Mouse (Mus musculus) cerebellum, adult 11 months (tissue): Measurements from ENCODE around the gene Atp4a.
"Not testable (repeated sequence)": the region's sequence is repeated elsewhere in the genome, so short reads cannot be mapped to it uniquely, and the experiment has no call there.

ENCODE experiments used
- DNase-seq: peaks from one replicate; pipeline ENCODE4 v3.0.0; 2022

Atp4a gene

GRCm38 (mm10) chr7:30730064-30730722, 18.2 kb downstream of the Atp4a start:
- not testable (repeated sequence) for DNase-seq

- DNase-seq: no peak
These were observed 24.2 kb downstream of the Atp4a start for GRCm38 (mm10) chr7:30736211-30736610.

DNA sequence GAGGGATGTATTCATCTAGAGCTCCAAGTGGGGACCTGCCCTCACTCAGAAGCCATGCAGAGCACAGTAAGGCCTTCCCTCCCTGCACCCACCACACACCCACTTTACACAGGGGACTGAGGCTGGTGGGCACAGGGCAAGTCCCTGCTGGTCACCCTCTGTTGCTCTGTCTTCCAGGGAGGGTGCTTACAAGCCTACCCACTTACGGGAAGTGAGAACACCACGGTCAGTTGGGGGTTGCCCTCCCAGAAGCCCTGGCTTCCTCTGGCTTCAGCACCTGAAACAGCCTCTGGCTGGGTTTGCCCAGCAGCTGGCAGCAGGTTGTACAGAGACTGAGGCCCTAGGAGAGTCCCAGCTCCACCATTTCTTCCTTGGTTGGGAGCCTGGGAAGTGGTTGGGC, 30.6 kb downstream of the Atp4a start:
- DNase-seq: not testable (repeated sequence)

DNA sequence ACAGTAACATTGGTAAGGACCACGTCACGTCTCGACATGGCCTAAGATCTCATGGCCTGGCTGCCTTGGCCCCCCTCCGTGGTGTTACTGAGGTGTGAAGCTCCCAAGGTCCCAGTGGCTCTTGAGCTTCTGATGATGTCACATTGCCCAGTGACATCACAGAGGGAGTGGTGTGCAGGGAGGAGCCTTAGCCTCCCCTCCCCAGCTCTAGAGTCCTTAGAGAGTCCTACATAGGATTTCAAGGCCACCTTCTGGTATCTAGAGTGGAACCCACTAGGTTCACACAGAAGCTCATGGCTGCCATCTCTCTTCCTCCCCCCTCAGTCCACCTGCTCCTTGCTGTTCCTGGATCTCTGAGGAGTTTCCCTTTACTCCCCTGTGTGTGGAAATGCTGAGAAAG, 31.6 kb downstream of the Atp4a start, which contains the start of gene Gapdhs:
Gene Gapdhs, minus strand, starts transcription at position 65 of the 400 bp plus-strand sequence.
- not testable (repeated sequence) for DNase-seq

GRCm38 (mm10) chr7:30744022-30744598, 32.1 kb downstream of the Atp4a start:
- no peak for DNase-seq

GRCm38 (mm10) chr7:30747525-30748204, 35.7 kb downstream of the Atp4a start:
- DNase-seq: no peak

DNA sequence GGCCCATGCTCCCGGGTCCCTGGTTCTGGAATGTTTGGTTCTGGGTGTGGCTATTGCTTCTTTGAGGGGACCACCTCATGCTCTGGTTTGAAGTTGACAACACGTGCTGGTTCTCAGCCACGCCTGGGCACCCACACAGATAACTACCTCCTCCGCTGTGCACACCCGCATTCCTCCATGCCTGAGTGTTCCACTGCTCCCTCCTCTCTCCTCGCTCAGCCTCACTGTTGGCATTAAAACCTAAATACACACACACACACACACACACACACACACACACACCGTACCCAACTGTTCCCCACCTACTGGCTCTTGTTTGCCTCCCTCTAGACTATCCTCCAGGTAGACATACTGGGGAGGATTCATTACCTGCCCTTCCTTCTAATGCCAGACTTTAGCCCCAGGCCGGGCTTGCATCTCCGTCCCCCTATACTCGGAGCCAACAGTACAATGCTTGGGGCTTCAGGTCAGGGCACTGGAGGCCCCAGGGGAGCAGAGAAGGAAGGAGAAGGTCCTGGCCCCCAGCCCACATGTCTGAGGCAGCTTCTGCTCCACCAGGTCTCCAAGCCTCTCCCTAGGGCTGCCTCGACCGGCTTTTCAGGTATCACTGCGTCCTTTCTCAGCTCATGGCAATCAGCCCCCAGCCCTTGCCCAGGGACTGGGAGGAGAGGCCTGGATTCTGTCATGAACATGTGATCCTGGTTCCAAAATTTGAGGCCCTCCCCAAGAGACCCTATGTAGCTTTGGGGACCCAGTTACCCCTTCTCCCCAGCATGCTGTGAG, 38.0 kb downstream of the Atp4a start:
- DNase-seq: no peak

DNA sequence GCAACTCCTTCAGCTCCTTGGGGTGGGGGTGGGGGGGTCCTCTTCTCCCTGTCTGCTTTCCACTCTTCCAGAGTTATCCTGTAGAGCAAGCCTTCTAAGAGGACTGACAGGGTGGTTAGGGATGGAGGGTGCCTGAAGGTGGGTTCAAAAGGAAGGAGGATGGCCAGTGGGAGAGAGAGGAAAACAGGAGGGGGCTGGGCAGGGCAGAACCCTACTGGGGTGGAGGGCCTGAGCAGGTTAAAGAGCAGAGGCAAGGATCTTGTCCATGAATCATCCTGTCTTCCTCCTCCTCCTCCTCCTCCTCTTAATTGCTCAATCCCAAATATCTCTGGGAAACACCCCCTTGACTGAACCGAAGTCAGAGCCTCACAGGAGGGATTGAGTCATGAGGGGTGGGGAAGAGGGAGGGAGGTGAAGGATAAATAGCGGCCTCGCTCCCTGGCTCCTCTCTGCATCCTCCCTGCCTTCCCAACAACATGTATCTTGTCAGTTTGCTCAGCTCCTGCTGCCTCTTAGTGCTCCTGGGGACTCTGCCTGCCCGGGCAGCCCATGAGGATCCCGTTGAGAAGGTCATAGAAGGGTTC, 39.2 kb downstream of the Atp4a start, which contains the start of gene Sbsn:
Gene Sbsn, plus strand, starts transcription at position 386 of the 584 bp plus-strand sequence.
- no peak for DNase-seq

DNA sequence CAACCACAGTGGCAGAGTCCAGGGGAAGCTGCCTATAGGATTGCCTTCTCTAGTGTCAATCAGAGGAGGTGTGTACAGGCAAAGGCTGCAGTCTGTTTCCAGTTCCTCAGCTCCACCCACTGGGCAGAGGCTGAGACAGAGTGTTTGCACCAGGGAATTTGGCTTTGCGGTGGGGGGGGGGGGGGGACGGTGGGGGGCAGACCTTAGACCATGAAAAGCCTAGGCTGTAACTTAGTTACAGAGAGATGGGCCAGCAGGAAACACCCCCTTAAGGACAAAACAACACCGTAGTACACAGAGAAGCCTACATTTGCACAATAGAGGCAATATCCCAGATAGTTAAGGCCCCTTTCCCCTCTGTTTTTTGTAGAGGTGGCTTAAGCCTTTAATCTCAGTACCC, 45.0 kb downstream of the Atp4a start:
- no peak for DNase-seq

DNA sequence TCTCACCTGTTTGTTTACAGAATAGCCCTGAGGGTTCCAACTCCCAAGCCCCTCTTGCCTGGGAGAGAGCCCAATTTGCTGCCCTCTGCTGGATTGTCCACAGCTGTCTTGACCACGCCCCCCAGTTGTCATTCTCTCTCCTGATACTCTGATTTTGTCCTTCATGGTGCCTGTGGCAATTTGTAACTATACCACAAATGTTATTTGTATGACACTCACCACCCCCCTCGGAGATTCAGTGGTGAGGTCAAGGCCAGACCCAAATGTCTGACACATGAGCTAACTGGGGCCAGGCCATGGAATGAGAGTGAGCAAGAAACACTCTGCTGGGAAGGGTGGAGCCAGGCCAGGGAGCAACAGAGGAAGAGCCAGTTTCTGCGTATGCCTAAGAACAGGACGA, 46.8 kb downstream of the Atp4a start:
- no peak for DNase-seq

- no peak for DNase-seq
These were observed 49.9 kb downstream of the Atp4a start for GRCm38 (mm10) chr7:30761769-30762352.

- no peak for DNase-seq
These were observed 51.4 kb downstream of the Atp4a start, which contains the start of gene Dmkn for GRCm38 (mm10) chr7:30763456-30763855. Gene Dmkn, plus strand, starts transcription at chr7:30763756.

- no peak for DNase-seq
These were observed 53.2 kb downstream of the Atp4a start for GRCm38 (mm10) chr7:30765173-30765572.

GRCm38 (mm10) chr7:30766408-30766807, 54.4 kb downstream of the Atp4a start:
- DNase-seq: no peak

DNA sequence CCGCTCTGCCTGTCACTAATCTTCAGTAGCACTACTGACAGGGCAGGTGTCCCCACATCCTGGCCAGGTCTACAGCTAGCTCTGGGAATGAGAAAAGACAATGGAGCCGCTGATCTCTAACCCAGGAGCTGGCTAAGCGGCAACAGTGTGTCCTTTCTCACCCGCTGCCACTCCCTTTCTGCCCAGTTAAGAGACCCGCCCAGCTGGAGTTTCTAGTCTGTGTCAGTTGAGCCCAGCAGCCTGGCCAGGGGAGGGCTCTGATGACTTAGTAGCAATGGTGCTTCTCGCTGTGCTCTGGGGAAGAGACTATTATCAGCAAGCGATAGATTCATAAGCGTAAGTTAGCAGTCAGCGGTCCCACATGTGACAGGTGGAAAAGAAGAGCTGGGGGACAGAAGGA, 57.2 kb downstream of the Atp4a start:
- no peak for DNase-seq
